Mouse (Mus musculus) kidney, postnatal 4 days (tissue): ENCODE data around the gene Pxdn.

Experiments used
- DNase-seq, 2 experiments: peaks; one replicate each; pipeline ENCODE4 v3.0.0; 2021; ENCODE audit warnings: mixed read lengths in 2 of 2

Pxdn gene

GRCm38 (mm10) chr12:29954464-29954863 is 17.1 kb downstream of the Pxdn start:
- no peak for DNase-seq

GRCm38 (mm10) chr12:29956969-29957368 is 19.6 kb downstream of the Pxdn start:
- DNase-seq: peak; percentile 61 to 77

GRCm38 (mm10) chr12:29958637-29959036 is 21.2 kb downstream of the Pxdn start:
- DNase-seq: no peak

GRCm38 (mm10) chr12:29961041-29961440 is 23.6 kb downstream of the Pxdn start:
- no peak for DNase-seq

- no peak for DNase-seq
Measured at GRCm38 (mm10) chr12:29965016-29965415, 27.6 kb downstream of the Pxdn start.

GRCm38 (mm10) chr12:29971795-29972464 is 34.5 kb downstream of the Pxdn start:
- no peak for DNase-seq

GRCm38 (mm10) chr12:29972533-29972932 is 35.1 kb downstream of the Pxdn start:
- DNase-seq: no peak

GRCm38 (mm10) chr12:29980076-29980475 is 42.7 kb downstream of the Pxdn start:
- DNase-seq: no peak

- no peak for DNase-seq
Measured at GRCm38 (mm10) chr12:29981722-29982293, 44.4 kb downstream of the Pxdn start.

GRCm38 (mm10) chr12:29983190-29983589 is 45.8 kb downstream of the Pxdn start:
- no peak for DNase-seq

- DNase-seq: no peak
Measured at GRCm38 (mm10) chr12:29985126-29985525, 47.7 kb downstream of the Pxdn start.

GRCm38 (mm10) chr12:29986241-29986640 is 48.8 kb downstream of the Pxdn start:
- no peak for DNase-seq

- DNase-seq: no peak
Measured at GRCm38 (mm10) chr12:29998895-29999294, 61.5 kb downstream of the Pxdn start.

GRCm38 (mm10) chr12:30001951-30002350 is 64.5 kb downstream of the Pxdn start:
- DNase-seq: no peak

- DNase-seq: no peak
Measured at GRCm38 (mm10) chr12:30003680-30004364, 66.4 kb downstream of the Pxdn start.

GRCm38 (mm10) chr12:30004365-30004723 is 66.9 kb downstream of the Pxdn start:
- no peak for DNase-seq

- no peak for DNase-seq
Measured at GRCm38 (mm10) chr12:30006586-30006985, 69.2 kb downstream of the Pxdn start.

- no peak for DNase-seq
Measured at GRCm38 (mm10) chr12:30008741-30009140, 71.3 kb downstream of the Pxdn start.

- DNase-seq: no peak
Measured at GRCm38 (mm10) chr12:30015501-30015900, 78.1 kb downstream of the Pxdn start.

- no peak for DNase-seq
Measured at GRCm38 (mm10) chr12:30017131-30017530, 79.7 kb downstream of the Pxdn start.

GRCm38 (mm10) chr12:30020447-30020846 is 83.0 kb downstream of the Pxdn start:
- no peak for DNase-seq

- no peak for DNase-seq
Measured at GRCm38 (mm10) chr12:30023491-30023890, 86.1 kb downstream of the Pxdn start.

- DNase-seq: no peak
Measured at GRCm38 (mm10) chr12:30024264-30024825, 86.9 kb downstream of the Pxdn start.
